Mouse (Mus musculus) urinary bladder, postnatal 14 days (tissue): ENCODE measurements around the gene Ms4a8a.
"Not testable (repeated sequence)": the region's sequence is repeated elsewhere in the genome, so short reads cannot be mapped to it uniquely, and the experiment has no call there.

ENCODE experiments used
- DNase-seq: peaks from one replicate; pipeline ENCODE4 v3.0.0; 2021; ENCODE audit warnings: low spot score

Ms4a8a gene

GRCm38 (mm10) chr19:11080934-11081333 is at the start of gene Ms4a8a:
Gene Ms4a8a (minus strand): TSS chr19:11081102.
- DNase-seq: no peak

GRCm38 (mm10) chr19:11129702-11130101 is 48.8 kb upstream of the Ms4a8a start:
- no peak for DNase-seq

DNA sequence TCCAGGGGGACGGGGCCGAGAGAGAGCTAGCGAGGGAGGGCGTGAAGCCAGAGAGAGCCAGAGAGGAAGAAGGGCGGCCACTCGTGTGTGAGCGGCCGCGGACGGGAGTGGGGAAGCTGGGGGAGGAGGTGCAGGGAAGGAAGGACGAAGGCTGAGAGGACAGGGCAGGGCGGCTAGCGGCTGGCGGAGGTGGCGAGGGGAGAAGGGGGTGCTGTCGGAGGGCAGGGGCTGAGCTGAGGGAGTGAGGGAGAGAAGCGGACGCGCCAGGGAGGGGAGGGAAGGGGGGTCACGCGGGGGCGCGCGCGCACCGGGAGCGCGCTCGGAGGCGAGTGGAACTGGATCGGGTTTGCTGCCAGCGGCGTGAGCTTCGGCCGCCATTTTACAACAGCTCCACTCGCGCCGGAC is 40.1 kb upstream of the Ms4a8a start:
- DNase-seq: peak; percentile 6

- no peak for DNase-seq
Observed at GRCm38 (mm10) chr19:11119338-11119737, 38.4 kb upstream of the Ms4a8a start.

- no peak for DNase-seq
Observed at GRCm38 (mm10) chr19:11107746-11108145, 26.8 kb upstream of the Ms4a8a start.

GRCm38 (mm10) chr19:11101880-11102279 is 21.0 kb upstream of the Ms4a8a start:
- DNase-seq: no peak

GRCm38 (mm10) chr19:11098401-11098800 is 17.5 kb upstream of the Ms4a8a start:
- DNase-seq: no peak

GRCm38 (mm10) chr19:11092131-11092530 is 11.2 kb upstream of the Ms4a8a start:
- DNase-seq: not testable (repeated sequence)

- no peak for DNase-seq
Observed at GRCm38 (mm10) chr19:11070364-11070763, 10.5 kb downstream of the Ms4a8a start.

- no peak for DNase-seq
Observed at GRCm38 (mm10) chr19:11065202-11065875, 15.6 kb downstream of the Ms4a8a start.

- DNase-seq: no peak
Observed at GRCm38 (mm10) chr19:11060900-11061299, 20.0 kb downstream of the Ms4a8a start.

- no peak for DNase-seq
Observed at GRCm38 (mm10) chr19:11059967-11060366, 20.9 kb downstream of the Ms4a8a start.

GRCm38 (mm10) chr19:11055700-11056099 is 25.2 kb downstream of the Ms4a8a start:
- peak; percentile 10 for DNase-seq

DNA sequence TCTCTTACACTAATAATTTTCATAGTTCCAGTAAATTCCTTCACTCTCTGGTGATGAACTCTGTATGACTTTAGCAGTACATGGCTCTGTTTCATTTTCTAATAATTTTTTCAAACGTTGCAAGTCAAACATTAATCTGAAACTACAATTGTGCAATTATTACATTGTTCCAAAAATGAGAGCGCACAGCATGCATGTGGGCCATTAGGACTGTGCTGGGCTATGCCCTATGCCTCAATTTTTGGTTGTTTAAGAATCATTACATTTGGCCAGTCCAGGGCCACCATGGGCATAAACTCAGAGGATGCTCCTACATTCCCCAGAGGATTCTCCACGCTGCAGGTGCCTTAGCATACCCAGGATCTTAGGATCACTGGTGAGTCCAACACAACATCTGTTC is 27.6 kb downstream of the Ms4a8a start:
- no peak for DNase-seq

- no peak for DNase-seq
Observed at GRCm38 (mm10) chr19:11052877-11053276, 28.0 kb downstream of the Ms4a8a start.

GRCm38 (mm10) chr19:11050286-11050685 is 30.6 kb downstream of the Ms4a8a start:
- no peak for DNase-seq

DNA sequence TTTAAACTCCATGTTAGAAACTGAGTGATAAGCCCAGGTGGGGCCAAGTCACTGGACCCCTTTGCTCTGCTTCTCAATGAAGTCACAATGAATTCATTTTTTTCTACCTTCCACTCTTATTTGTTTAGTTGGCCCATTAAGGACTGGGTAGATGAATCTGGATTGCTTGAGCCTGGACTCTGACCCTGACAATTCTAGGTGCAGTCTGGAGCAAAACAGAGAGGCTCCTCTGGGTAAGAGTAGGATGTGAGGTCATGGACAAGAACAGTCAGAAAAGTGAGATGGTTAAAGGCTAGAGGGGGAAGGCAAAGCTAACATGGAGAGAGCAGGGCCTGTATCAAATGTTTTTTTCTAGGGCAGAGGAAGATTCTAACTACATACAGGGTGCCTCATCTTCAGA is 31.5 kb downstream of the Ms4a8a start:
- DNase-seq: no peak

- no peak for DNase-seq
Observed at GRCm38 (mm10) chr19:11048503-11048902, 32.4 kb downstream of the Ms4a8a start.

- no peak for DNase-seq
Observed at GRCm38 (mm10) chr19:11048009-11048408, 32.9 kb downstream of the Ms4a8a start.

GRCm38 (mm10) chr19:11044996-11045711 is 35.7 kb downstream of the Ms4a8a start:
- DNase-seq: peak; percentile 58

GRCm38 (mm10) chr19:11044671-11044995 is 36.3 kb downstream of the Ms4a8a start:
- no peak for DNase-seq

DNA sequence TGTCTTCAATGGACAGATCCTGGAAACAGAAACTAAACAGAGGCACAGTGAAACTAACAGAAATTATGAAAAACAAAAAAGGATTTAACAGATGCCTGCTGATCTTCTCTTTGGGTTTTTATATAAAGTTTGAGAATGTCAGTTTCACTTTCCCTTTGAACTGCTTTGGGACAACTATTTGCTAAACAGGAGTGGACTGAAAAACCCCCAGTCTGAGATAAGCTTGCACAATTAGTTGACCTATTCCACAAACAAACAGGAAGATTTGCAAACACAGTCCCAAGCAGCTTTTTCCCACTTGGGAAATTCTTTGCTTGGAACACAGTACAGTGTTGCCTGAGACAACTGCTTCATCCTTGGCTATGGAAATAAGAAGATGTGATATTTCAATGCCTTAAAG is 43.3 kb downstream of the Ms4a8a start:
- no peak for DNase-seq

DNA sequence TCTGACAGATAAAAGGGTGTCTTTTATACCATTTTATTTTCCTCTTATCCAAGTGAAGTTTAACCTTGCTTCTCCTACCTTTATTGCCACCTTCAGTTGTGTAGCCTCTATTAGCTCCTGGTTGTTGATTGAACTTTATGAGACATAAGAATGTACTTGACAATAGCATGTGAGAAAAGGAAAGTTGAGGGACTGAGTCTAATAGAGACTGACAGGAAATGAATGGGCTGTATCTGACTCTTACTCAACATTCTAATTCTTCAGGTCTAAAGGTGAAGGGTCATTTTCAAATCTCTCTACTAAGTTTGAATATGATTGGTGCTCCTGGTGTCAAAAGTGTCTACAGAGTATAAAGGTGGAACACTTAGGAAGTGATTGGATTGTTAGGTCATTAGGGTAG is 58.5 kb downstream of the Ms4a8a start:
- DNase-seq: no peak

GRCm38 (mm10) chr19:11017891-11018290 is 63.0 kb downstream of the Ms4a8a start, which contains the start of gene Ms4a18:
Gene Ms4a18 (minus strand): TSS chr19:11018031.
- DNase-seq: no peak
